Mouse (Mus musculus): ENCODE results near the gene Gm13090. TPM values are rescaled to one million over a fixed set of nuclear protein-coding genes. Genes with fewer than 3 reads are reported as not detected.

Gm13090 gene
- polyA plus RNA-seq, 1 experiment from 2014 or later, result not detected

GRCm38 (mm10) chr4:151097104-151097438, 7.7 kb downstream of the Gm13090 start:
- Histone ChIP-seq H3K36me3 (no peaks in the 10 kb centered on the region), H3K27ac (replicated peaks) (no peak overlapping the region), H3K9me3 (replicated peaks) (no peaks in the 10 kb centered on the region), H3K4me1 (0 out of 2 replicates have a peak, but pooled peaks cover 4% of the 10 kb centered on the region), H3K4me2 (replicated peaks) (no peak overlapping the region), H3K9ac (no peak overlapping the region), H3K4me3 (replicated peaks) (no peak overlapping the region), H3K27me3 (no peaks in the 10 kb centered on the region)
- 81% methylated on average over 11 of the region's 11 CpGs for WGBS
- ATAC-seq (ENCODE audit: insufficient number of reproducible peaks, low FRiP score, low TSS enrichment, low read depth), result no peak

GRCm38 (mm10) chr4:151103646-151104045, 14.3 kb downstream of the Gm13090 start:
- Histone ChIP-seq H3K9me3 (replicated peaks) (no peaks in the 10 kb centered on the region), H3K27ac (replicated peaks) (no peak overlapping the region), H3K36me3 (no peaks in the 10 kb centered on the region), H3K4me2 (replicated peaks) (no peak overlapping the region), H3K4me1 (peaks cover 14% of the 10 kb centered on the region), H3K9ac (no peak overlapping the region), H3K27me3 (peaks cover 14% of the 10 kb centered on the region), H3K4me3 (replicated peaks) (no peak overlapping the region)
- 70% methylated on average over 11 of the region's 11 CpGs for WGBS
- no peak for ATAC-seq (ENCODE audit: insufficient number of reproducible peaks, low FRiP score, low TSS enrichment, low read depth)

- Histone ChIP-seq H3K4me1 (peaks cover 19% of the 10 kb centered on the region), H3K4me2 (replicated peaks) (no peak overlapping the region), H3K27me3 (peaks cover 14% of the 10 kb centered on the region), H3K9ac (no peak overlapping the region), H3K4me3 (replicated peaks) (no peak overlapping the region), H3K9me3 (replicated peaks) (no peaks in the 10 kb centered on the region), H3K36me3 (no peaks in the 10 kb centered on the region), H3K27ac (replicated peaks) (no peak overlapping the region)
- WGBS, result 76% methylated on average over 10 of the region's 10 CpGs
- no peak for ATAC-seq (ENCODE audit: insufficient number of reproducible peaks, low FRiP score, low TSS enrichment, low read depth)
These were observed 14.8 kb downstream of the Gm13090 start for GRCm38 (mm10) chr4:151104147-151104546.

GRCm38 (mm10) chr4:151105886-151106285, 16.5 kb downstream of the Gm13090 start:
- H3K4me2 ChIP-seq (replicated peaks), result no peak overlapping the region
- no peaks in the 10 kb centered on the region for H3K36me3 ChIP-seq
- H3K4me1 ChIP-seq, result peaks cover 19% of the 10 kb centered on the region
- 60% methylated on average over 6 of the region's 6 CpGs for WGBS
- ATAC-seq (ENCODE audit: insufficient number of reproducible peaks, low FRiP score, low TSS enrichment, low read depth), result no peak
- H3K4me3 ChIP-seq (replicated peaks), result no peak overlapping the region
- H3K27ac ChIP-seq (replicated peaks), result no peak overlapping the region
- no peaks in the 10 kb centered on the region for H3K9me3 ChIP-seq (replicated peaks)
- H3K27me3 ChIP-seq, result peaks cover 31% of the 10 kb centered on the region
- H3K9ac ChIP-seq, result no peak overlapping the region

- Histone ChIP-seq H3K4me1 (peaks cover 19% of the 10 kb centered on the region), H3K27me3 (peaks cover 31% of the 10 kb centered on the region), H3K9ac (no peak overlapping the region), H3K36me3 (no peaks in the 10 kb centered on the region), H3K27ac (replicated peaks) (no peak overlapping the region), H3K4me2 (replicated peaks) (no peak overlapping the region), H3K9me3 (replicated peaks) (no peaks in the 10 kb centered on the region), H3K4me3 (replicated peaks) (no peak overlapping the region)
- no peak for ATAC-seq (ENCODE audit: insufficient number of reproducible peaks, low FRiP score, low TSS enrichment, low read depth)
- 31% methylated on average over 10 of the region's 10 CpGs for WGBS
These were observed 17.1 kb downstream of the Gm13090 start for GRCm38 (mm10) chr4:151106468-151106867.

- ATAC-seq (ENCODE audit: insufficient number of reproducible peaks, low FRiP score, low TSS enrichment, low read depth), result no peak
- H3K27me3 ChIP-seq, result peaks cover 31% of the 10 kb centered on the region
- 0 out of 2 replicates have a peak overlapping the region, but pooled peaks have one; percentile 0 for H3K27ac ChIP-seq (replicated peaks)
- H3K9ac ChIP-seq, result peak overlapping the region; percentile 54
- peak overlapping the region; percentile 100 for H3K4me2 ChIP-seq (replicated peaks)
- no peaks in the 10 kb centered on the region for H3K36me3 ChIP-seq
- 3% methylated on average over 60 of the region's 60 CpGs for WGBS
- no peaks in the 10 kb centered on the region for H3K9me3 ChIP-seq (replicated peaks)
- H3K4me3 ChIP-seq (replicated peaks), result peak overlapping the region; percentile 69
- peaks cover 19% of the 10 kb centered on the region for H3K4me1 ChIP-seq
These were observed 18.0 kb downstream of the Gm13090 start for GRCm38 (mm10) chr4:151107131-151108001.

- Histone ChIP-seq H3K4me3 (replicated peaks) (peak overlapping the region; percentile 69), H3K4me1 (peaks cover 19% of the 10 kb centered on the region), H3K27me3 (peaks cover 31% of the 10 kb centered on the region), H3K9me3 (replicated peaks) (no peaks in the 10 kb centered on the region), H3K36me3 (no peaks in the 10 kb centered on the region), H3K4me2 (replicated peaks) (peak overlapping the region; percentile 100), H3K9ac (peak overlapping the region; percentile 54), H3K27ac (replicated peaks) (0 out of 2 replicates have a peak overlapping the region, but pooled peaks have one; percentile 0)
- 2% methylated on average over 101 of the region's 101 CpGs for WGBS
- peak; percentile 97 for ATAC-seq (ENCODE audit: insufficient number of reproducible peaks, low FRiP score, low TSS enrichment, low read depth)
These were observed 18.8 kb downstream of the Gm13090 start for GRCm38 (mm10) chr4:151108028-151108771.

GRCm38 (mm10) chr4:151108834-151109241, 19.5 kb downstream of the Gm13090 start:
- Histone ChIP-seq H3K9me3 (replicated peaks) (no peaks in the 10 kb centered on the region), H3K27me3 (peaks cover 31% of the 10 kb centered on the region), H3K4me2 (replicated peaks) (peak overlapping the region; percentile 100), H3K36me3 (no peaks in the 10 kb centered on the region), H3K4me1 (peaks cover 19% of the 10 kb centered on the region), H3K4me3 (replicated peaks) (peak overlapping the region; percentile 69), H3K27ac (replicated peaks) (no peak overlapping the region), H3K9ac (0 out of 2 replicates have a peak overlapping the region, but pooled peaks have one; percentile 1)
- 3% methylated on average over 13 of the region's 20 CpGs for WGBS
- no peak for ATAC-seq (ENCODE audit: insufficient number of reproducible peaks, low FRiP score, low TSS enrichment, low read depth)

GRCm38 (mm10) chr4:151111226-151111625, 21.9 kb downstream of the Gm13090 start:
- no peaks in the 10 kb centered on the region for H3K36me3 ChIP-seq
- no peak overlapping the region for H3K4me2 ChIP-seq (replicated peaks)
- WGBS, result 55% methylated on average over 8 of the region's 8 CpGs
- no peak overlapping the region for H3K9ac ChIP-seq
- peaks cover 28% of the 10 kb centered on the region for H3K27me3 ChIP-seq
- H3K9me3 ChIP-seq (replicated peaks), result no peaks in the 10 kb centered on the region
- H3K27ac ChIP-seq (replicated peaks), result no peak overlapping the region
- H3K4me3 ChIP-seq (replicated peaks), result no peak overlapping the region
- H3K4me1 ChIP-seq, result peaks cover 15% of the 10 kb centered on the region
- ATAC-seq (ENCODE audit: insufficient number of reproducible peaks, low FRiP score, low TSS enrichment, low read depth), result no peak

- Histone ChIP-seq H3K9ac (no peak overlapping the region), H3K27me3 (peaks cover 12% of the 10 kb centered on the region), H3K9me3 (replicated peaks) (no peaks in the 10 kb centered on the region), H3K4me3 (replicated peaks) (no peak overlapping the region), H3K36me3 (no peaks in the 10 kb centered on the region), H3K4me2 (replicated peaks) (no peak overlapping the region), H3K27ac (replicated peaks) (no peak overlapping the region), H3K4me1 (no peaks in the 10 kb centered on the region)
- WGBS, result 71% methylated on average over 7 of the region's 7 CpGs
- no peak for ATAC-seq (ENCODE audit: insufficient number of reproducible peaks, low FRiP score, low TSS enrichment, low read depth)
These were observed 25.2 kb downstream of the Gm13090 start for GRCm38 (mm10) chr4:151114574-151114973.

GRCm38 (mm10) chr4:151118883-151119282, 29.5 kb downstream of the Gm13090 start:
- no peak overlapping the region for H3K4me3 ChIP-seq (replicated peaks)
- H3K9me3 ChIP-seq (replicated peaks), result no peaks in the 10 kb centered on the region
- no peak overlapping the region for H3K4me2 ChIP-seq (replicated peaks)
- peaks cover 6% of the 10 kb centered on the region; the same call in 1 of the 2 replicates for H3K4me1 ChIP-seq
- H3K9ac ChIP-seq, result no peak overlapping the region
- H3K27me3 ChIP-seq, result no peaks in the 10 kb centered on the region
- 69% methylated on average over 3 of the region's 3 CpGs for WGBS
- H3K27ac ChIP-seq (replicated peaks), result no peak overlapping the region
- H3K36me3 ChIP-seq, result no peaks in the 10 kb centered on the region
- ATAC-seq (ENCODE audit: insufficient number of reproducible peaks, low FRiP score, low TSS enrichment, low read depth), result no peak

Data from embryonic facial prominence, embryonic 15.5 days (tissue).